Mouse (Mus musculus) lung, postnatal 4 days (tissue): Measurements from ENCODE around the gene Sval3.

ENCODE experiments used
- DNase-seq, 2 experiments: peaks; one replicate each; pipeline ENCODE4 v3.0.0; 2021

Gene Sval3

GRCm38 (mm10) chr6:41967840-41968239, at the start of gene Sval3:
Gene Sval3, plus strand, starts transcription at chr6:41968140.
- DNase-seq: no peak

- no peak for DNase-seq
Measured at GRCm38 (mm10) chr6:41951330-41951729, 16.6 kb upstream of the Sval3 start, which contains the start of gene Sval1. Gene Sval1, plus strand, starts transcription at chr6:41951630.
